Mouse (Mus musculus) cortical plate, adult 2 months (tissue): ENCODE data around the gene Arhgap30.

Source experiments
- CTCF ChIP-seq: fragments of 200-500 bp; IDR thresholded peaks from 2 replicates; pipeline ENCODE4 v1.5.1; 2011; ENCODE audit warnings: mild to moderate bottlenecking, control low read depth, low read length; ENCODE audit not compliant: insufficient read depth; ENCODE audit errors: extremely low read depth
- POLR2A ChIP-seq: fragments of 200-500 bp; IDR thresholded peaks from 2 replicates; pipeline ENCODE4 v1.6.1; 2011; ENCODE audit warnings: mild to moderate bottlenecking, low read length, control low read depth; ENCODE audit not compliant: insufficient read depth; ENCODE audit errors: extremely low read depth

DNA sequence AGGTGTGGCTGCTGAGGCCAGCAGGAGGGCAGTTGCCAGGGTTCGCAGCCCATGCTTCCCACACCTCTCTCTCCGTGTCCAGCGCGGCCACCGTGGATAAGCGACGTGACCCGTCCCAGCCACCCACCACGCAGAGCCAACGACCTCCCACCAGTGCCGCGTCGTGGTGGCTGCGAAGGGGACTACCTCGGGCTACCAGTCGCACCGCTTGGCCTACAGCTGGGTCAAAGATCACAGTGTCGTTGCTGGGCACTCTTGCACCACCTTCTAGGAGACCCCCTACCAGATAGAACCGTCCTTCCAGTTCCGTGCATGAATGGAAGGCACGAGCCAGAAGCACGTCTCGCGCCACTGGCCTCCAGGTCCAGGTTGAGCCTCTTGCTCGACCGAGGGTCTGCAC is 28.5 kb upstream of the Arhgap30 start:
- TF ChIP-seq CTCF (no peak), POLR2A (0 out of 2 replicates have a peak, but pooled peaks have one; percentile 7)
